Mouse (Mus musculus): ENCODE data around the gene Cryab. TPM values are rescaled to one million over a fixed set of nuclear protein-coding genes. Genes with fewer than 3 reads are reported as not detected.

Gene Cryab
- total RNA-seq (2015; ENCODE audit: low replicate concordance) (not detected in 2 replicates), total RNA-seq (2017; ENCODE audit: low replicate concordance) (not detected in 2 replicates)

DNA sequence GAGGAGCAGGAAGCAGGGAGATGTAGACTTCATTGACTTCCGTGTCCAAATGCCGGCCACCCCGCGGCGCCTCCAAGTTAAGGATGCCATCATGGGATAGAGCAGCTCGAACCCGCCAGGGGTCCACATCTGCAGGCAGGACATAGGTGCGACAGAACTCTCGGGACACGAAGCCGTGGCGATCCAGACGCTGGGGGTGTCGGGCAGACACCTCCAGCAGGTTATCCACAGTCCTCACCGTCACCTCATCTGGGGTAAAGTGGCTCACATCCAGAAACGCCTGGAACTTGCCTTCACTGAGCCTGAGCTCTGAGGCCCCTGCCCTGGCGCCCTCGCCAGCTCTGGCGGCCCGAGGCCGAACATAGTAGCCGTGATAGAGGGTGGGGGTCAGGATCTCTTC lies at the start of gene Cryab:
TSS of gene Cryab (plus strand) at position 3 of the 400 bp plus-strand sequence.
- ATAC-seq (replicated peaks; ENCODE audit: low FRiP score, poor library complexity, severe bottlenecking) = no peak

DNA sequence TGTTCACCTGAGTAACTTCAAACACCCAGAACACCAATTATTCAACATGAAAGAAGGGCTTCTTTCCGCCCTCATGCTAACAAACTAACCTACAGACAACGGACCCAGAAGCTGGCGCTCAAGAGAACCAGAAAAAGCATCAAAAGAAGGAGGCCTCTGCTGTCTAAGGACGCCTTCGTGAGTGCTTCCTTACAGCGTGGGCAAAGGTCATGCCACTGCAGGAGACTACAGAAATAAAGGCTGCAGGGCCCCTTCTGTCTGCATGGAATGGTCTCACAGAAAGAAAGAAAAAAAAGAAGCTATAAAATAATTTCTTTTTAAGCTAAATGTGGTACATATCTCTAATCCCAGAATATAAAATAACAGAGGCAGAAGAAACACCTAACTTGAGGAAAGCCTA lies 46.2 kb upstream of the Cryab start:
- ATAC-seq (replicated peaks; ENCODE audit: low FRiP score, poor library complexity, severe bottlenecking) = no peak

DNA sequence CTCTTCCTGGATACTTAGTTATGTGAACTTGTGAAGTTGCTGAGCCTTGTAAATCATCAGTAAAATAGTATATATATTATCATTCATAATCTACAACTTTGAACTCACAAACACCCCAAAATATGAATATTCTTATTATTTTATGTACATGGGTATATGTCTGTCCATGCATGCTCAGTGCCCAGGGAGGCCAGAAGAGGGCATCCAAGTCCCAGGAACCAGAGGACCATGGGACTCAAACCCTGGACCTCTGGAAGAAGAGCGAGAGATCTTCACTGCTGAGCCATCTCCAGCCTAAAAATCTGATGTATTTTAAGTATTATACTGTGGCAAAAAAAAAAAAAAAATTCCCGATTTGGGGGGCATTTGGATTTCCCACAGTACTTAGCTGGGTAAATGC lies 42.0 kb upstream of the Cryab start:
- ATAC-seq (replicated peaks; ENCODE audit: low FRiP score, poor library complexity, severe bottlenecking) = no peak

DNA sequence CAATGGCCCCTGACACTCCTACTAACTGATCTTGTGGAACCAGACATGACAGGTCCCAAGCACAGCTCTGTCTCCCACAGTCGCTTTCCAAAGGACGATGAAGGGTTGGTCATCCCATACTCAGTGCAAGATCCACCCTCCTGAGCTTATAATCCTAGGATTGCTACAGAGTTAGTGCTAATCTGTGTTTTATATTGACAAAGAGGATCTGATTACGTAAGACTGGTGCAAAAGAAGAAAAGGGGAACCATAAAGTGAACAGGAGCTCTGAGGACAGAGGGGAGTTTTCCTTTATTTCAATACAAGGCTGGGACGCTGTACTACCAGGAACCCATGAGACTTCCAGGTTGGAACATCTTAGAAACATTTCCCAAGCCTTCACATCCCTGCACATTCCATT lies 39.8 kb upstream of the Cryab start:
- no peak for ATAC-seq (replicated peaks; ENCODE audit: low FRiP score, poor library complexity, severe bottlenecking)

DNA sequence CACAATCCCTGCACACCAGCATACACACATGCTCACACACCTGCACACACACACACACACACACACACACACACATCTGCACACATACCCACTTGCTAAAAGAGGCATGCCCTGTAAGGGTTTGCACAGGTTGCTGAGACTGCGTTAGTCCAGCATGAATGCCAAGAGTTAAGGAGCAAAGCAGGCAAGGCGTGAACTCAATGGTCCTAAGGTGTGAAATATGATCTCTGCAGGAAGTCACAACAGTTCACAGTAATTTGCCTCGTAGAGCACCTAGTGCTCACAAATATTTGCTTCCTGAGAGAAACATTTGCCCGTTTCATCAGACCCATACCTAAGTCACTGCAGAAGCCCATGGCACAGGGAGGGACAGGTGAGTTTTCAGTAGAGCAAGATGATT lies 36.9 kb upstream of the Cryab start:
- ATAC-seq (replicated peaks; ENCODE audit: low FRiP score, poor library complexity, severe bottlenecking) = no peak

DNA sequence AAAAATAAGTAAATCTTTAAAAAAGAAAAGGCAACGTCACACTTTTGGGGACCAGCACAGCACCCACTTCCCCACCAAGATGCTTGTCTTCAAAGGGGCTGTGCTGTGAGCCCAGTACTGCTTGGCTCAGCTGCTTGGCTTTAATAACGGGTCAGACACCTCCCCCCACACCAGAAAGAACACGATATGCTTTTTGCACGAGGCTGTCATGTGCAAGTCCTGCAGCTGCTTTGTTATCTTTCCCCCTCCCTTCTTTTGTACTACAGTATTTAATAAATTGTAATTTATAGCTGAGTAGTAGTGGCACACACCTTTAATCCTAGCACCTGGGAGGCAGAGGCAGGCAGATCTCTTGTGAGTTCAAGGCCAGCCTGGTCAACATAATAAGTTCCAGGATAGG lies 32.2 kb upstream of the Cryab start:
- ATAC-seq (replicated peaks; ENCODE audit: low FRiP score, poor library complexity, severe bottlenecking) = no peak

DNA sequence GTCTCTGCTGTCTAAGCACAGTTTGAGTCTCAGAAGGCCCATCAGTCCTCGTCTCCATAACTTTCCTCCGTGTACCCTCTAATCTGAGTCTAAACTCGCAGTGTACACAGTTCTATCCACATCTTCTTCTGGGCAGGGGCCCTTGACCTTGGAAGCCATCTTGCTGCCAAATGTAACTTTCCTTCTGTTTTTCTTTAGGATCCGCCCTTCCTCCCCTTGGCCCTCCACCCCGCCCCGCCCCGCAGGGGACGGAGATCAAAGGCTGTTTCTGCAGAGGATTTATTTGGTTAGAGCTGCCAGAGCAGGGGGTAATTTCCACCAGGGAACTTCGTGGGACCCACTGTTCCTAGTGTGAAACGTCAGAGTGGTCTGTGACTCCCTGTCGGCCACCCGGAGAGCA lies 30.1 kb upstream of the Cryab start:
- no peak for ATAC-seq (replicated peaks; ENCODE audit: low FRiP score, poor library complexity, severe bottlenecking)

DNA sequence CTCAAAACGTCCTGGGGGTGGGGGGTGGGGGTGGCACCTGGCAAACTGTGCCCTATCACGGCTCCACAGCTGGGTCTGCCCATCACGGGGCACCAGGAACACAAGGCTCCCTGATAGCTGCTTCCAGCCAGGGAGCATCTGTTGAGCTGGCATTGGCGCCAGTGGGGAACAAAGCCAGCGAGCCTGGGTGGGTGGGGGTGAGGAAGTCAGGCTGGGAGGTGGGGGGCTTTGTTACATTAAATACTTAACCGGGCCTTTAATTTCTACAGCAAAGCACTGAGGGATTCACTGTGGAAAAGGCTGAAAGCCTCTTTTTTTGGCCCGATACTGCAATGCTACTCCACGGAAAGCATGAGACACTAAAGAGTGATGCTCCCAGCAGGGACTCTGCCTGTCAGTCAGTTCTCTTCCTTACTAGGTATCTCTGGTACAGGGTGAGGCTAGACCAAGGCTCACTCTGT lies 28.6 kb upstream of the Cryab start:
- ATAC-seq (replicated peaks; ENCODE audit: low FRiP score, poor library complexity, severe bottlenecking) = no peak

DNA sequence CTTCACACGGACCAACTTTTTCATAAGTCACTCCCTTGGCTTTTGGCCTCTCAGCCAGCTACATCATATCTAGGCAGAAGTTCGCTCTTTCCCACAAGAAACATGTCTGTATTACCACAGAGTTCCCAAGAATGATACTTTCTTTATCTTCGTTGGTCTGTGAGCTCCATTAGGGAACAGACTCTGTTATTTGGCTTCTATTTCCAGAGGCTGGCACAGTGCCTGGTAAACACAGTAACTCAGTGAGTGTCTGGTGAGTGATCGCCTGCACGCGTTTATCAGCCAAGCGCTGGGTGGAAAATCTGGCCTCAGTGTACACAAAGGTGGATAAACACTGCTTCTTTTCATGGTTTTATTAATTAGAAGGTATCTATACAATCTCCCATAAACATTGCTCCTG lies 27.7 kb upstream of the Cryab start:
- no peak for ATAC-seq (replicated peaks; ENCODE audit: low FRiP score, poor library complexity, severe bottlenecking)

DNA sequence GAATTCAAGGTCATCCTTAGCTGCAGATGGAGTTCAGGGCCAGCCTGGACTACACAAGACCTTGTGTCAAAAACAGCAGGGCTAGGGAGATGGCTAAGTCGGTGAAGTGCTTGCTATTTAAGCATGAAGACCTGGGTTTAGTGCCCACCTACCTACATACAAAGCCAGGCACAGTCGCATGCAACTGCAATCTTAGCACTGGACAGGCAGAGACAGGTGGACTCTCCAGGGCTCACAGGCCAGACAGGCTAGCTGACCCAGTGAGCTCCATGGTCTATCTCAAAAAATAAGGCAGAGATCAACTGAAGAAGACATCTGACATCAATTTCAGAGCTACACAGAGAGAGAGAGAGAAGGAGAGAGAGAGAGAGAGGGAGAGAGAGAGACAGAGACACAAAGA lies 27.0 kb upstream of the Cryab start:
- ATAC-seq (replicated peaks; ENCODE audit: low FRiP score, poor library complexity, severe bottlenecking) = no peak

DNA sequence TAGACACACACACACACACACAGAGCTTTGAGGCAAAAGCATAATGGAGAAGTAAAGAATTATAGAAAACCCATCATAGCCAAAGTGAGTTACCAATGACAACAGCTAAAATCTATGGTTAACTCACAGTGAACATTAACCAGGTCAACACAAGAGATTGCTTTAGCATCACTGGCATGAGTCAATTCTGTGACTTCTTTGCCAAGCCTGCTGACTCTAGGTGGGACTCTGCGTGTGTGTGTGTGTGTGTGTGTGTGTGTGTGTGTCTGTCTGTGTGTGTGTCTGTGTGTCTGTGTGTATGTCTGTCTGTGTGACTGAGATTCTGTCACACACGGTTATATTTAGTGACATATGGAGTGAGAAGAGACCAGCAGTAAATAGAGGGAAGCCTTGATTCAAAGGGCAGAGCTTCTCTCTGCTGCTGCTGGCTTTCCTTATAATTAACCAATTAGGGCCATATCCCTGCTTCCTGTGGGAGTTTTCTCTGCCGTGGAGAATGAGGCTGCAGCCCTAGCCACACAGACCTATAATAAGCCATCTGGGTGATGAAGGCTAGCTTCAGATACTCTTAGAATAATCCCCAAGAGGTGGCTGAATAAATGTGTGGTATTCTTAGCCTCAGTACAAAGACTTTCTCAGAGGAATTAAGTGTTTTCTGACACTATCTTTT lies 26.3 kb upstream of the Cryab start:
- no peak for ATAC-seq (replicated peaks; ENCODE audit: low FRiP score, poor library complexity, severe bottlenecking)

DNA sequence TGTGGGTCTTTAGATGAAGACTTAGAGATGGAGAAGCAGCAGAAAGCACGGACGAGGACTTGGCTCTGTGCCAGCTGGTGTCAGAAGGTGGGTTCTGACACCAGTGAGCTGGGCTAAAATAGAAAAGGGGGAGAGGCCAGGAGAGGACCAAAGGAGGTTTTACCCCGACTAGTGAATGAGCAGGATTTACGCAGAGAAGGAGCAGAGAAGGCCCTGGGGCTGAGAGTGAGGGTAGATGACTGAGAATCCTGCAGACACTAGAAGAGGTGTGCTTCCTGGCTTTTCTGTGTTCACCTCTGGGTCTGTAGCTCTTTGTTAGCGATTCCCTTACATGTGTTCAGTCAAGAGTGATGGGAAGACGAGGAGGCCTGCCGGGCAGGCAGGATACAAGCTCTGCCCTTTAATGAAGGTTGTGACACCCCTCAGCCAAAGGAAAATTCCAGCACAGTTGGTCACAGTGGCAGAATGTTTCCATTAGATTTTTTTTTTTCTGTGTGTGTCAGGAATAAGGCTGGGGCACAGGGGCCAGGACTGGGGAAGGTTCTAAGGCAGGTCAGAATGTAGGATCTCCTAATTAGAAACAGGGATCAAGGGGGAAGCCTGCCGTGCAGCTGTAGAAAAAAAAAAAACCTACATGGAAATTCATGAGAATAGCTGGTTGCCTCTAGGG lies 25.1 kb upstream of the Cryab start:
- ATAC-seq (replicated peaks; ENCODE audit: low FRiP score, poor library complexity, severe bottlenecking) = no peak

DNA sequence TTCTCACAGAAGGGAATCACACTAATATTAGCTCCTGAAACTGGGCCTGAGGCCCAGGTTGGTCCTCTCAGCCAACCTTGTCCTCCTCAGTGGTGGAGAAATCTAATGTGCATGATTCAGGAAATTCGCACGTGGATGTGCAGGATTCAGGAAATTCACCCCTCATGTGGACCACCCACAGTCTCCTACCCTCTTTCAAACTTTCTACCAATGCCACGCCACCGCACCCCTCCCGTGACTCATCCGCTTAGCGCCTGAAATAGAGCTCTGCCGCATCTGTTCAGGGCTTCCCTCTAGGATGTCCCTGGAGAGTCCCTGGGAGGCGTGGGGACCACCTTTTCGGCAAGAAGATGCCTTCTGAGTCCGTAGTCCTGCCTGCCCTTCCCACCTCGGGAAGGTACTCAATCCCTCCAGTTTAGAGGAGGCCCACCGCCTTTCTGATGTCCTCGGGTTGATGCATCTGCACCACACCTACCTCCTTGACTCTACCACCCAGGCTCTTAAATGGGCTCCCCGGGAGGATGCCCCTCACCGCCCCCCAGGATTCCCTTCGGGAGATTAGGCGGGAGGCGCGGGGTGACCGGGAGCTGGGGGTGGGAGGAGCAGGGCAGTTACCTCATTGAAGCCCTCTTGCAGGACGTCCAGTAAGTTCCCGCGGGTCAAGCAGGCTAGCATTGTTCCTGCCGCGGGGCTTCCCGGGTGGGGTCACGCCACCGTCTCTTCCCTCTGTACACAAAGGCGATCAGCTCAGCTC lies 23.8 kb upstream of the Cryab start:
- no peak for ATAC-seq (replicated peaks; ENCODE audit: low FRiP score, poor library complexity, severe bottlenecking)

DNA sequence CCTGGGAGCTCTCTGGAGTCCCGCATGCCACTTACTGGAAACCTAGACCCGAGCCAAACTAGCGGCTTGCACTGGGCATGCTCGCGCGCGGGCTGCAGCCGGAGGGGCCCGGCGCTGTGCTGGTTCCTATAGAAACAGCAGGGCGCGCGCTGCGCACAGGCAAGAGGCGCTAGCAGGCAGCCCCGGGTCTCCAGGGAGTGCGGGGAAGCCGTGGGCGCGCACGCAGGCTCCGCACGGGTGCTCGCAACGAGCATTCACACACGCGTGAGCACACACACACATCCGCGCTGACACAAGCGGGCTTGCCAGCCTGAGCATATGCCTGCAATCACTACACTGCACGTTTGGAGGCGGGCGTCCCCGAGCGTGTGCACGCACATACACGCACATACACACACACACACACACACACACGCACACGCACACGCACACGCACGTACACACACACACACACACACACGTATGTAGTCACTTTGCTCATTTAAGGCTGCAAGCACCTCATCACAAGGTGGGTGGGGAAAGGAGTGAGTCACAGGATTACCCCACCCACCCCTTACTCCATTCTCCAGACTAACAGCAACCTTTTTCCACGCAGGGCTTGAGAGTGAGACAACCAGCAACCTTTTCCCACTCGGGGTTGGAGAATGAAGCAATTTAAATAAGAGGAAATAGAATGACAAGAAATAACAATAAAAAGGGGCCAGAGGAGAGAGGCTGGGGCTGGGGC lies 23.0 kb upstream of the Cryab start:
- no peak for ATAC-seq (replicated peaks; ENCODE audit: low FRiP score, poor library complexity, severe bottlenecking)

DNA sequence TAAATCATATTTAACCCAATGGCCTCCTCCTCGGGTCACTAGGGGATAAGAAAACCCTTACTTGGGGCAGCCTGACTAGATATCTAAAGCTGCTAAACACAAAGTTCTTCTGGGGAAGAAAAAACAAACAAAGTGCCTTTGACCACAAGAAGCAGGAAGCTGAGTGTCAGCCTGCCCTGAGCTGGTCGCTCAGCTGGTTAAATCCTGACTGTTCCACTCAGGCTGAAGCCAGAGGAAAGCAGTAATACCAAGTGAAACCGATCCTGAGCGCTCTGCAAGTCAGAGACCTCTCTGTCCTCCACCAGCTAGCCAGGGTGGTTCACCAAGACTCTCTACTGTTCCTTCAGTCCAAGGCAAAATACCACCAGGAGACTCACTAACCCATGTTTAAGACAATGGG lies 21.5 kb upstream of the Cryab start:
- ATAC-seq (replicated peaks; ENCODE audit: low FRiP score, poor library complexity, severe bottlenecking) = no peak

DNA sequence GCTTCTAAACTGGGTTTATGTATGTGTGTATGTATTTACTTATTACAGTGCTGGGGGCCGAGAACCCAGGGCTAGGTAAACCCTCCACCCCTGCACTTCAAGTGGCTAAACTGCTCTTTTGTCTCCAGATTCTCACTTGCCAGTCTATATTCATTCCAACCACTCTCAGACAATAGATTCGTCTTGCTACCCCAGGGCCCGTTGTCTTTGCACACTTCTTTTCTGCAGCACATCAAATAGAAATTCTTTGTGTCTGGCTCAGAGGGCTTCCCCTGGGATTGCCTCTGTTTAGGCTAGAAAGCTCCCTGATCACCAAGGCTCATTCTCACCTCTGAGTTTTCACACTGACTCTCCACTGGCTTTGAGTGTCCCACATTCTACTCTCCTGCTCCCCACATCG lies 18.6 kb upstream of the Cryab start:
- ATAC-seq (replicated peaks; ENCODE audit: low FRiP score, poor library complexity, severe bottlenecking) = no peak

DNA sequence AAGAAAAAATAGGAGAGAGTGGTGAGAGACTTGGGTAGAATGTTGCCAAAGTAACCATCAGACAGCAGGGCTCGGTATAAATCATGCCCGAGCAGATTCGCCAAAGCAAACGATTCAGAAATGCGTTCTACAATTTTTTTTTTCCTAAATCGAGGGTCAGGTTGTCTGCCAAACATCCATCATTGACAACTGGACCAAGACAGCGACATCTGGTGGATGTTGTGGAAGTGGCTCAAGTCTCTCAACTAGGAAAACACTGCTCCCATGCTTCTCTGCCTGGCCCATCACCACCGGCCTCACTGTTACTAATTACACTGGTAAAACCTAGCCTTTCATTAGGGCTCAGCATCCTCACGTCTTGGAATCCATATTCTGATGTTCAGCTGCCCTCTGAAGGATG lies 16.1 kb upstream of the Cryab start:
- no peak for ATAC-seq (replicated peaks; ENCODE audit: low FRiP score, poor library complexity, severe bottlenecking)

DNA sequence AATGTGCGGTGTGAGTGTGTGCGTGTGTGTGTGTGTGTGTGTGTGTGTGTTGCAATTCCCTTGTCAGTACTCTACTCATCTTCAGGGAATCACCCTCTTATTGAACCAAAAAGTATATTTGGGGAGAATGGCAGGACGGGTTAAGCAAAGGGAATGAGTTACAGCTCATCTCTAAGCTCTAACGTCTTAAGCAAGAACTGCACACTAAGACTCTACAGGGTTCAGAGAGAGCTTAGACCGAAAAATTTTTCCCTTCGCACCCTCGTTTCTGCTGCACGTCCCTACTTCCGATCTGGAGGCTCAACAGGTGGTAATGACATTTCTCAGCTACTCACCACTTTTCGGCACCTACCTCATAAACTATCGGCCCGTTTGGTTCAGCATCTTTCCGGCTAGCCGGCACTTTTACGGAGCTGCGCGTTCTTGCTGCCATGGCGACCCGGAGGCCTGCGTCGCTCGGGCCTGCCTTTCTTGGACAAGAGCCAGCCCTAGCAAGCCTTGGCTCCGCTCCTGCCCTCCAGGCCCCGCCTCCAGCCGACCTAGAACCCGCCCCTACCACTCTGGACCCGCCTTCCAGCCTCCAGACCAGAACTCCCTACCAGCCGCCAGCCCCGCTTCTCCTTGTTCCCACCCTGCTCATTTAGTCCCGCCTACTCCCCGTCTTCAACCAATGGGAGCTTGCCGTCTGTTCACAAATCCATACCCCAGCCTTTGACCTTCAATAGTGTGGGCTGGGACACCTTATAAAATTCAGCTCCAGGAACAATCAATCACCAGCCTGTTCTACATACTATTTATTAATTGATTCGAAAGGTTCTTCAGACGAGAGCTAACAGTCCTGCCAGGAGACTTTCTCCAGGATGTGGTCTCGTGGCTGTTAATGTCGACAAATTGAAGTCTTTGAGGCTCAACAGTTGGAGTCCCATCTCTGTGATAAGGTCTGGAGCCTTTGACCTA lies 11.9 kb upstream of the Cryab start, which contains the start of gene Dixdc1:
TSS of gene Dixdc1 (minus strand) at position 604 of the 957 bp plus-strand sequence.
- ATAC-seq (replicated peaks; ENCODE audit: low FRiP score, poor library complexity, severe bottlenecking) = peak; percentile 96
